Mouse (Mus musculus) lung, postnatal 0 days (tissue): ENCODE results near the gene Rab25. TPM values are rescaled to one million over a fixed set of nuclear protein-coding genes. Genes with fewer than 3 reads are reported as not detected.

Experiments
- ATAC-seq: fragments of 200-750 bp; cut with Nextera tagmentation; 2 replicates; pipeline ENCODE4 v1.8.0; 2017; ENCODE audit warnings: moderate library complexity
- DNase-seq: peaks from one replicate; pipeline ENCODE4 v3.0.0-alpha.2; 2016; ENCODE audit warnings: low spot score
- H3K27ac ChIP-seq: fragments of 300-500 bp; sonication (generic); 2 replicates; pipeline ENCODE4 v1.5.1; 2014; ENCODE audit warnings: antibody characterized with exemption, mild to moderate bottlenecking, low read length, mixed read lengths
- H3K27me3 ChIP-seq: fragments of 300-500 bp; sonication (generic); replicated peaks from 2 replicates; pipeline ENCODE4 v1.6.1; 2014; ENCODE audit warnings: low read length, mixed read lengths; ENCODE audit not compliant: insufficient read depth
- H3K36me3 ChIP-seq: fragments of 300-500 bp; sonication (generic); 2 replicates; pipeline ENCODE4 v1.6.1; 2014; ENCODE audit warnings: low read length, mixed read lengths; ENCODE audit not compliant: insufficient read depth
- H3K4me1 ChIP-seq: fragments of 300-500 bp; sonication (generic); 2 replicates; pipeline ENCODE4 v1.6.1; 2014; ENCODE audit warnings: antibody characterized with exemption, low read depth, low read length, mixed read lengths; ENCODE audit not compliant: insufficient read depth
- H3K4me2 ChIP-seq: fragments of 300-500 bp; sonication (generic); replicated peaks from 2 replicates; pipeline ENCODE4 v1.6.1; 2014; ENCODE audit warnings: low read depth, mild to moderate bottlenecking, low read length, moderate library complexity, mixed read lengths
- H3K4me3 ChIP-seq: fragments of 300-500 bp; sonication (generic); 2 replicates; pipeline ENCODE4 v1.5.1; 2014; ENCODE audit warnings: low read depth, low read length
- H3K9ac ChIP-seq: fragments of 300-500 bp; sonication (generic); replicated peaks from 2 replicates; pipeline ENCODE4 v1.6.1; 2014; ENCODE audit warnings: low read depth, mild to moderate bottlenecking
- H3K9me3 ChIP-seq: fragments of 300-500 bp; sonication (generic); 2 replicates; pipeline ENCODE4 v1.6.1; 2016; ENCODE audit warnings: low read length, mixed read lengths
- CTCF ChIP-seq: IDR thresholded peaks from 2 replicates; pipeline ENCODE4 v1.5.1; 2016; ENCODE audit warnings: antibody characterized with exemption, mild to moderate bottlenecking
- EP300 ChIP-seq: IDR thresholded peaks from 2 replicates; pipeline ENCODE4 v1.6.1; 2016; ENCODE audit warnings: antibody characterized with exemption, mild to moderate bottlenecking, control low read depth
- WGBS: fragments of 180-500 bp; shearing (Covaris S2); extraction: QIAGEN DNeasy Blood & Tissue Kit; methylation state at CpG from one replicate; pipeline ENCODE4 v1.1.7; 2014; 5-methylcytosine and 5-hydroxymethylcytosine counted together
- polyA plus RNA-seq: library from polyadenylated mRNA; unstranded; fragments of >200 nt; fragmentation: Nextera tagmentation; extraction: Ambion mirVana; gene quantifications from 2 replicates; pipeline ENCODE4 v1.2.1, GENCODE M21; 2015

Gene Rab25
- polyA plus RNA-seq, 1 experiment from 2014 or later, result 61.4 TPM

- peak overlapping the region; percentile 65; the same call in 1 of the 2 replicates for H3K27ac ChIP-seq
- H3K36me3 ChIP-seq, result no peaks in the 10 kb centered on the region
- WGBS, result 58% methylated on average over 10 of the region's 10 CpGs
- H3K4me3 ChIP-seq, result no peak overlapping the region
- DNase-seq, result peak; percentile 79
- H3K4me2 ChIP-seq, result no peak overlapping the region
- no peak overlapping the region for H3K9ac ChIP-seq
- no peaks in the 10 kb centered on the region for H3K27me3 ChIP-seq
- H3K4me1 ChIP-seq, result peaks cover 27% of the 10 kb centered on the region
- peak; percentile 16 for ATAC-seq
- peak; percentile 47; the same call in 1 of the 2 replicates for TF ChIP-seq EP300
- TF ChIP-seq CTCF, result no peak
- no peaks in the 10 kb centered on the region for H3K9me3 ChIP-seq
Observed at GRCm38 (mm10) chr3:88514231-88515094, 33.6 kb downstream of the Rab25 start.

GRCm38 (mm10) chr3:88513546-88514115, 34.5 kb downstream of the Rab25 start:
- no peak overlapping the region for H3K4me2 ChIP-seq
- peak overlapping the region; percentile 65 for H3K27ac ChIP-seq
- no peaks in the 10 kb centered on the region for H3K9me3 ChIP-seq
- no peak for DNase-seq
- WGBS, result 57% methylated on average over 7 of the region's 7 CpGs
- H3K27me3 ChIP-seq, result no peaks in the 10 kb centered on the region
- H3K4me1 ChIP-seq, result peaks cover 31% of the 10 kb centered on the region
- TF ChIP-seq EP300 (no peak), CTCF (no peak)
- H3K36me3 ChIP-seq, result no peaks in the 10 kb centered on the region
- H3K4me3 ChIP-seq, result no peak overlapping the region
- no peak for ATAC-seq
- no peak overlapping the region for H3K9ac ChIP-seq

- 19% methylated on average over 10 of the region's 15 CpGs for WGBS
- TF ChIP-seq EP300 (no peak; the same call in 1 of the 2 replicates), CTCF (no peak)
- H3K9ac ChIP-seq, result no peak overlapping the region
- no peaks in the 10 kb centered on the region for H3K36me3 ChIP-seq
- 0 out of 2 replicates have a peak overlapping the region, but pooled peaks have one; percentile 17 for H3K4me2 ChIP-seq
- H3K27me3 ChIP-seq, result no peaks in the 10 kb centered on the region
- peak; percentile 11 for ATAC-seq
- peak overlapping the region; percentile 81 for H3K27ac ChIP-seq
- peaks cover 31% of the 10 kb centered on the region for H3K4me1 ChIP-seq
- H3K4me3 ChIP-seq, result no peak overlapping the region
- no peaks in the 10 kb centered on the region for H3K9me3 ChIP-seq
- DNase-seq, result peak; percentile 73
Observed at GRCm38 (mm10) chr3:88512896-88513545, 35.1 kb downstream of the Rab25 start.

GRCm38 (mm10) chr3:88512141-88512895, 35.8 kb downstream of the Rab25 start:
- peak; percentile 84 for DNase-seq
- Histone ChIP-seq H3K9ac (no peak overlapping the region), H3K4me3 (no peak overlapping the region), H3K27me3 (no peaks in the 10 kb centered on the region), H3K27ac (peak overlapping the region; percentile 81), H3K4me2 (0 out of 2 replicates have a peak overlapping the region, but pooled peaks have one; percentile 17), H3K36me3 (no peaks in the 10 kb centered on the region), H3K4me1 (peaks cover 31% of the 10 kb centered on the region), H3K9me3 (no peaks in the 10 kb centered on the region)
- TF ChIP-seq CTCF (no peak), EP300 (0 out of 2 replicates have a peak, but pooled peaks have one; percentile 16)
- ATAC-seq, result peak; percentile 8
- WGBS, result 28% methylated on average over 6 of the region's 6 CpGs

- TF ChIP-seq EP300 (no peak), CTCF (peak; percentile 35)
- Histone ChIP-seq H3K4me2 (no peak overlapping the region), H3K9ac (no peak overlapping the region), H3K9me3 (no peaks in the 10 kb centered on the region), H3K27ac (peak overlapping the region; percentile 81), H3K36me3 (no peaks in the 10 kb centered on the region), H3K4me1 (peaks cover 31% of the 10 kb centered on the region), H3K27me3 (no peaks in the 10 kb centered on the region), H3K4me3 (no peak overlapping the region)
- ATAC-seq, result no peak
- WGBS, result 45% methylated on average over 4 of the region's 4 CpGs
- no peak for DNase-seq
Observed at GRCm38 (mm10) chr3:88511559-88511958, 36.5 kb downstream of the Rab25 start.
